Mouse (Mus musculus) kidney, adult 2 months (tissue): ENCODE measurements around the gene Lsp1. TPM values are rescaled to one million over a fixed set of nuclear protein-coding genes. Genes with fewer than 3 reads are reported as not detected.

ENCODE experiments used
- DNase-seq: peaks from one replicate; pipeline ENCODE4 v3.0.0; 2021
- H3K27ac ChIP-seq: fragments of 200-500 bp; 2 replicates; pipeline ENCODE4 v1.5.1; 2012; ENCODE audit warnings: low read depth, low read length, control low read depth, inconsistent platforms; ENCODE audit not compliant: insufficient read depth
- H3K27me3 ChIP-seq: fragments of 200-500 bp; replicated peaks from 2 replicates; pipeline ENCODE4 v1.6.1; 2012; ENCODE audit warnings: mild to moderate bottlenecking, moderate library complexity, low read length, inconsistent platforms; ENCODE audit not compliant: control insufficient read depth, insufficient read depth
- H3K36me3 ChIP-seq: fragments of 200-500 bp; 2 replicates; pipeline ENCODE4 v1.6.1; 2012; ENCODE audit warnings: mild to moderate bottlenecking, moderate library complexity, low read length, inconsistent platforms; ENCODE audit not compliant: control insufficient read depth, insufficient read depth
- H3K4me1 ChIP-seq: fragments of 200-500 bp; 2 replicates; pipeline ENCODE4 v1.6.1; 2011; ENCODE audit warnings: low read length; ENCODE audit not compliant: control insufficient read depth, insufficient read depth
- H3K4me3 ChIP-seq: fragments of 200-500 bp; 2 replicates; pipeline ENCODE4 v1.5.1; 2011; ENCODE audit warnings: mild to moderate bottlenecking, low read depth, low read length, control low read depth; ENCODE audit not compliant: insufficient read depth
- CTCF ChIP-seq: fragments of 200-500 bp; conservative IDR thresholded peaks from 2 replicates; pipeline ENCODE4 v1.5.1; 2011; ENCODE audit warnings: low read depth, mild to moderate bottlenecking, control low read depth, low read length, moderate library complexity, mixed read lengths; ENCODE audit not compliant: insufficient read depth, insufficient read length
- POLR2A ChIP-seq: fragments of 200-500 bp; IDR thresholded peaks from one replicate; pipeline ENCODE4 v1.6.1; 2011; ENCODE audit warnings: low read depth, low read length, control low read depth
- WGBS: fragments of 180-500 bp; shearing (Covaris S2); methylation state at CpG from one replicate; pipeline ENCODE4 v1.1.7; 2018; 5-methylcytosine and 5-hydroxymethylcytosine counted together
- polyA plus RNA-seq: library from polyadenylated mRNA; depleted of rRNA; stranded (reverse); fragments of >200 nt; gene quantifications from 2 replicates; pipeline ENCODE4 v1.2.3, GENCODE M21; 2012

Lsp1 gene
- polyA plus RNA-seq, 1 experiment, result 39.8 TPM

DNA sequence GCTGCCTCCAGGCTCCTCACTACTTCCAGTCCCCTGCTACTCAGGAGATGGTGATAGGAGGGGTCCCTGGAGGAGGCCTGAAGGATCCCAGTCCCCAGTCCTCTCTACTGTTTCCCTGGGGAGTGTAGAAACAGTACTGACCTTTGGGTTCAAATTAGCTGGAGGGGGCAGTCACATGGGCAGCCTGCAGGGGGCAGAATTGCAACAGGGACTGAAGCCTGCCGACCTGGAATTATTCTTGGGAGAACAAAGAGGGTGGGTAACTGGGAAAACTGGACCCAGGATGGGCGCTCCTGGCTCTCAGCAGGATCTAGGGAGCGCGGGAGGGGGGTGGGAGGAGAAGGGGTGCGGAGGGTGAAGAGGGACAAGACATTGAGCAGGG is 20.6 kb downstream of the Lsp1 start:
- WGBS, result 26% methylated on average over 5 of the region's 5 CpGs
- no peak overlapping the region for H3K4me3 ChIP-seq
- peak; percentile 25 for DNase-seq
- no peaks in the 10 kb centered on the region for H3K4me1 ChIP-seq
- no peaks in the 10 kb centered on the region for H3K36me3 ChIP-seq
- H3K27ac ChIP-seq, result no peak overlapping the region
- peak; percentile 50 for TF ChIP-seq CTCF
- TF ChIP-seq POLR2A, result no peak
- H3K27me3 ChIP-seq, result no peaks in the 10 kb centered on the region

DNA sequence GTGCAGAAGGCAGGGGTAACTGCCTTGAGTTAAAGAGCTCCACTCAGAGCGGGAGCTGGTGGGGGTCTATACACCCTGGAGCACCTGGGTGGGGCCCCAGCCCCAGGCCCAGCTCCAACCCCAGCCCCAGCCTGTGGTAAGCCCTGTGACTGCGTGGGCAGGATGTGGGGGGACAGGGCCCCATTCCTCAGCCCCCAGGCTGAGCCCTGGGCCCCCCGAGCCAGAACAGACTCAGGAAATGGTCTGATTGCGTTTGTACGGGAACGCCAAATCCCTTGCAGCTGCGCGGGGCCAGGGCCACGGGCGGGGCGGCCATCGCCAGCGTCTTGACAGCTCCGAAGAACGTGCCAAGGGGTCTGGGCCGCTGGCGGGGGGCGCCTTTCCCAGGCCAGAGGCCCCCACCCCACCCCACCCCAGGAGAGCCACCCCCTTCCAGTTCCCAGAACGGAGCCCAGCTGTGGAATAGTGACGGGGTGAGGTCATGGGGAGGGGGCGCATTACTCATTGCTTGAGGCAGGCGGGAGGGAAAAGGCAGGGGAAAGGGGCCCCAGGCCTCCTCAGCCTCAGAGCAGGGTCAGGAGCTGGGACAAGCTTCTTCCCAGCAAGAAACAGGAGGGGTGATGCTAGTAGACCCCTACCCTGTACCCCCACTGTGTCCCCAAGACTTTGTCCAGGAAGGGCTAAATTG is 21.1 kb downstream of the Lsp1 start:
- TF ChIP-seq CTCF (no peak), POLR2A (no peak)
- WGBS, result 16% methylated on average over 21 of the region's 22 CpGs
- Histone ChIP-seq H3K36me3 (no peaks in the 10 kb centered on the region), H3K27ac (no peak overlapping the region), H3K4me1 (no peaks in the 10 kb centered on the region), H3K27me3 (no peaks in the 10 kb centered on the region), H3K4me3 (no peak overlapping the region)
- DNase-seq, result no peak

- TF ChIP-seq CTCF (no peak), POLR2A (no peak)
- H3K4me1 ChIP-seq, result no peaks in the 10 kb centered on the region
- WGBS, result 52% methylated on average over 6 of the region's 6 CpGs
- DNase-seq, result no peak
- H3K36me3 ChIP-seq, result no peaks in the 10 kb centered on the region
- H3K4me3 ChIP-seq, result no peak overlapping the region
- H3K27me3 ChIP-seq, result no peaks in the 10 kb centered on the region
- no peak overlapping the region for H3K27ac ChIP-seq
Measured at GRCm38 (mm10) chr7:142482256-142482609, 21.6 kb downstream of the Lsp1 start.

DNA sequence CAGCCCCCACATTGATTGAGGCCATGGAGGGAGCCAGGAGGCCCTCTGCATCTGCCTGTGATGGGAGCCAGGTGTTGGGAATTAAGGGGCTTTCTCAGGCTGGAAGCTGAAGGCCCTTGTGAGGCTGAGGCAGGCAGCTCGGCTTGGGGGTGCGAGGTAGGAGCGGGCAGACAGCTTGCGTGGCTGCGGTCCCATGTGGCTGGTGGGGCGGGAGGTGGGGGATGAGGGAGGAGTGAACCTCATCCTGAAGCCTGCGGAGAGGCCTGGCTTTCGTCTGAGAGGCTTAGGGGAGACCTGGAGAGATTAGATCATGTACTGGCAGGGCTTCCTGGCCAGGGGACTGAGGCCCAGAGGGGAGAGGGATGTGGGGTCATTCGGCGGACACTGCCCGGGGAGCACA is 22.5 kb downstream of the Lsp1 start:
- no peak for DNase-seq
- Histone ChIP-seq H3K4me3 (no peak overlapping the region), H3K27ac (no peak overlapping the region), H3K36me3 (no peaks in the 10 kb centered on the region), H3K4me1 (no peaks in the 10 kb centered on the region), H3K27me3 (no peaks in the 10 kb centered on the region)
- WGBS, result 83% methylated on average over 11 of the region's 11 CpGs
- no peak for TF ChIP-seq CTCF
- TF ChIP-seq POLR2A, result no peak

GRCm38 (mm10) chr7:142484780-142485179 is 24.2 kb downstream of the Lsp1 start:
- no peak overlapping the region for H3K27ac ChIP-seq
- no peaks in the 10 kb centered on the region for H3K36me3 ChIP-seq
- no peak for DNase-seq
- H3K27me3 ChIP-seq, result no peaks in the 10 kb centered on the region
- H3K4me3 ChIP-seq, result no peak overlapping the region
- WGBS, result 65% methylated on average over 12 of the region's 12 CpGs
- no peak for TF ChIP-seq CTCF
- TF ChIP-seq POLR2A, result no peak
- no peaks in the 10 kb centered on the region for H3K4me1 ChIP-seq

GRCm38 (mm10) chr7:142486751-142487162 is 26.1 kb downstream of the Lsp1 start:
- no peak for DNase-seq
- WGBS, result 87% methylated on average over 8 of the region's 8 CpGs
- no peaks in the 10 kb centered on the region for H3K4me1 ChIP-seq
- TF ChIP-seq POLR2A, result no peak
- no peak for TF ChIP-seq CTCF
- no peak overlapping the region for H3K27ac ChIP-seq
- no peaks in the 10 kb centered on the region for H3K27me3 ChIP-seq
- no peaks in the 10 kb centered on the region for H3K36me3 ChIP-seq
- no peak overlapping the region for H3K4me3 ChIP-seq

- peak; percentile 22 for DNase-seq
- H3K36me3 ChIP-seq, result no peaks in the 10 kb centered on the region
- H3K27ac ChIP-seq, result no peak overlapping the region
- H3K4me3 ChIP-seq, result no peak overlapping the region
- TF ChIP-seq POLR2A (no peak), CTCF (peak; percentile 53)
- no peaks in the 10 kb centered on the region for H3K4me1 ChIP-seq
- 40% methylated on average over 9 of the region's 9 CpGs for WGBS
- no peaks in the 10 kb centered on the region for H3K27me3 ChIP-seq
Measured at GRCm38 (mm10) chr7:142487341-142487859, 26.8 kb downstream of the Lsp1 start.

GRCm38 (mm10) chr7:142488053-142488452 is 27.4 kb downstream of the Lsp1 start:
- no peaks in the 10 kb centered on the region for H3K4me1 ChIP-seq
- H3K4me3 ChIP-seq, result no peak overlapping the region
- 93% methylated on average over 3 of the region's 3 CpGs for WGBS
- no peaks in the 10 kb centered on the region for H3K36me3 ChIP-seq
- TF ChIP-seq POLR2A (no peak), CTCF (no peak)
- H3K27me3 ChIP-seq, result no peaks in the 10 kb centered on the region
- no peak overlapping the region for H3K27ac ChIP-seq
- no peak for DNase-seq
